Mouse (Mus musculus): ENCODE measurements at regions not wholly inside any gene's neighbourhood (a gene's known extent, or its start where the extent isn't known, plus 50 kb on each side); places are given as distances from the start of the nearest gene placed in this dataset.
A peak's percentile ranks its signal among the peaks of the same experiment; 100 is the strongest.

DNA sequence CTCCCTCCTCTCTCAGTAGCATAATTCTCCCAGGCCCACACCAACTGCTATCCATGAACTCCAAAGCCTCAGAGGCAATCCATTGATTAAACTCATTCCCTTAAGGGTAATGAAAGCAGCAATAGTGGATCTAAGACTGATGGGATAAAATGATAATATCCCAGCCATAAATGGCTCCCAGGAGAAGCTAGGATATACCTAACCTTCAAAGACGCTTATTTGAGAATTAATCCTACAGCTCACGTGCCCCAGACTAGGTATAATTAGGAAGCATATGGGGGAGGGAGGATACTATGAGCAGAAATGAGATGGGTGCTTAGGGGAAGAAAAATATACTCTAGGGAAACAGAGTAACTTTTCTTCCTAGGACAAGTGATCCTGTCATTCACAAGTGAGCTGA, 52.8 kb upstream of the Rnf32 start:
- DNase-seq (ENCODE audit: low spot score, missing footprints) (no peak), ATAC-seq (ENCODE audit: low FRiP score) (no peak)
- H3K4me1 ChIP-seq (ENCODE audit: control insufficient read depth, insufficient read depth, low read length), result no peaks in the 10 kb centered on the region
- H3K27ac ChIP-seq (ENCODE audit: low read depth, low read length), result no peak overlapping the region
- H3K36me3 ChIP-seq (ENCODE audit: control insufficient read depth, insufficient read depth, low read length), result no peaks in the 10 kb centered on the region
- H3K9ac ChIP-seq (ENCODE audit: low read length), result no peak overlapping the region
- WGBS, result 71% methylated on average over 2 of the region's 2 CpGs
- H3K27me3 ChIP-seq (ENCODE audit: control insufficient read depth, insufficient read depth, low read length), result no peaks in the 10 kb centered on the region
- H3K4me2 ChIP-seq, result no peak overlapping the region
- H3K9me3 ChIP-seq (ENCODE audit: control insufficient read depth, low read length), result no peaks in the 10 kb centered on the region
- H3K4me3 ChIP-seq (ENCODE audit: low read depth, low read length), result no peak overlapping the region

- 95% methylated on average over 13 of the region's 13 CpGs for WGBS
- Histone ChIP-seq H3K27me3 (ENCODE audit: control insufficient read depth, insufficient read depth, low read length) (no peaks in the 10 kb centered on the region), H3K4me1 (ENCODE audit: control insufficient read depth, insufficient read depth, low read length) (no peaks in the 10 kb centered on the region), H3K27ac (ENCODE audit: low read depth, low read length) (no peak overlapping the region), H3K9ac (ENCODE audit: low read length) (no peak overlapping the region), H3K9me3 (ENCODE audit: control insufficient read depth, low read length) (no peaks in the 10 kb centered on the region), H3K4me2 (no peak overlapping the region), H3K4me3 (ENCODE audit: low read depth, low read length) (no peak overlapping the region), H3K36me3 (ENCODE audit: control insufficient read depth, insufficient read depth, low read length) (no peaks in the 10 kb centered on the region)
- no peak for DNase-seq (ENCODE audit: low spot score, missing footprints)
- no peak for ATAC-seq (ENCODE audit: low FRiP score)
Measured at GRCm38 (mm10) chr5:29142502-29142901, 53.3 kb upstream of the Rnf32 start.

GRCm38 (mm10) chr5:29137481-29137880, 58.3 kb upstream of the Rnf32 start:
- H3K9me3 ChIP-seq (ENCODE audit: control insufficient read depth, low read length), result no peaks in the 10 kb centered on the region
- no peaks in the 10 kb centered on the region for H3K36me3 ChIP-seq (ENCODE audit: control insufficient read depth, insufficient read depth, low read length)
- DNase-seq (ENCODE audit: low spot score, missing footprints), result no peak
- ATAC-seq (ENCODE audit: low FRiP score), result no peak
- H3K4me1 ChIP-seq (ENCODE audit: control insufficient read depth, insufficient read depth, low read length), result no peaks in the 10 kb centered on the region
- H3K4me2 ChIP-seq, result no peak overlapping the region
- no peaks in the 10 kb centered on the region for H3K27me3 ChIP-seq (ENCODE audit: control insufficient read depth, insufficient read depth, low read length)
- no peak overlapping the region for H3K4me3 ChIP-seq (ENCODE audit: low read depth, low read length)
- WGBS, result 88% methylated on average over 5 of the region's 5 CpGs
- H3K27ac ChIP-seq (ENCODE audit: low read depth, low read length), result no peak overlapping the region
- H3K9ac ChIP-seq (ENCODE audit: low read length), result no peak overlapping the region

DNA sequence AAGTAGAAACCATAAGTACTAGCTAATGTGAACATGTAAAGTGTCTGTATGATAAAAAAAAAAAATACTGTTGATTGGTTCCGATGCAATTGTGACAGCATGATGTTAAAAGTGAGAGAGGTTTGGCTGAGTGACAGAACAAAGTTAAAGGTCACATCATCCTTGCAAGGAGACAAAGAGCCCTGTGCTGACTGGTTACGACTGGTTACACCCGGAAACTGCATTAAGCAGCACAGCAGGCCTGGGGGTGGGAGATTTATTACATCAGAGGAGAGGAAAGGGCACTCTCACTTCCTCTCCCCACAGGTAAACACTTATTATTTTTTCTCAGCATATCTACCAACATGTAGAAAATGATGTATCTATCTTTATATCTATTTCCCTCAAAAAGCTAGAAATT, 63.5 kb upstream of the Rnf32 start:
- no peaks in the 10 kb centered on the region for H3K36me3 ChIP-seq (ENCODE audit: control insufficient read depth, insufficient read depth, low read length)
- ATAC-seq (ENCODE audit: low FRiP score) (no peak), DNase-seq (ENCODE audit: low spot score, missing footprints) (no peak)
- no peak overlapping the region for H3K4me2 ChIP-seq
- no peaks in the 10 kb centered on the region for H3K9me3 ChIP-seq (ENCODE audit: control insufficient read depth, low read length)
- no peaks in the 10 kb centered on the region for H3K4me1 ChIP-seq (ENCODE audit: control insufficient read depth, insufficient read depth, low read length)
- no peak overlapping the region for H3K9ac ChIP-seq (ENCODE audit: low read length)
- no peaks in the 10 kb centered on the region for H3K27me3 ChIP-seq (ENCODE audit: control insufficient read depth, insufficient read depth, low read length)
- H3K27ac ChIP-seq (ENCODE audit: low read depth, low read length), result no peak overlapping the region
- 8% methylated on average over 3 of the region's 3 CpGs for WGBS
- no peak overlapping the region for H3K4me3 ChIP-seq (ENCODE audit: low read depth, low read length)

DNA sequence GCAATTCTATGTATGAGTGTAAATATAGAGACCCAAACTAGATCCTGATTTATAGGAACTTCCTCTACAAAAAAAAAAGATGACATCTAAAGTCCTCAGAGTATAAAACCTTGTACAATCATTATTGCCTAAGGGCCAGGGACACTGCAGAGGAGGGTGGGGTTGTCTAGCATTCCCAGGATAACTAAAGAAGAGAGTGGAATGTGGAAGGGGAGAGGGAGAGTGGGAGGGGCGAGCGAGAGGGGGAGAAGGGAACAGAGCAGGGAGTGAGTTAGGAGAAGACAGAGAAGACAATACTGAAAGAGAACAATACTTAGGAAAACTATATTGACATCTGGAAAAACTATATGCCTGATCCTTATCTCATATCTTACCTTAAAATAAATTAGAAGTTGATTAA, 64.0 kb upstream of the Rnf32 start:
- 7% methylated on average over 2 of the region's 2 CpGs for WGBS
- Histone ChIP-seq H3K4me2 (no peak overlapping the region), H3K4me1 (ENCODE audit: control insufficient read depth, insufficient read depth, low read length) (no peaks in the 10 kb centered on the region), H3K9ac (ENCODE audit: low read length) (no peak overlapping the region), H3K4me3 (ENCODE audit: low read depth, low read length) (no peak overlapping the region), H3K27me3 (ENCODE audit: control insufficient read depth, insufficient read depth, low read length) (no peaks in the 10 kb centered on the region), H3K36me3 (ENCODE audit: control insufficient read depth, insufficient read depth, low read length) (no peaks in the 10 kb centered on the region), H3K9me3 (ENCODE audit: control insufficient read depth, low read length) (no peaks in the 10 kb centered on the region), H3K27ac (ENCODE audit: low read depth, low read length) (no peak overlapping the region)
- peak; percentile 86 for DNase-seq (ENCODE audit: low spot score, missing footprints)
- ATAC-seq (ENCODE audit: low FRiP score), result no peak

DNA sequence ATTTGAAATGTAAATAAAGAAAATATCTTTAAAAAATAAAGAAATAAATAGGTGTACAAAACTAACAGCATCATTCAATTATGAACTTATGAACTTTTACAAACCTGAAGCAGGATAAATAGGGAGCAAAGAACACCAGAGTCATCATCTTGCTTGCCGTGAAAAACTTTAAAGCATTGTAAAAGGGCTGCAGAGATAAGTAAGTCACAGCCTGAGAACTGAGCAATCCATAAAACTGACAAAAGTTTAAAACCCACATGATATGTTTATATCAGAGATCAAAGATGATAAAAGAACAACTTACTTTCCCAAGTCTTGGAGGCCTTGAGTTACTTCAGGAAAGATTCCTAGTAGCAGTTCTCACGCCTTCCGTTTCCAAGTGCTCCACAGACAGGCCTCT, 66.1 kb upstream of the Rnf32 start:
- 97% methylated on average over 3 of the region's 3 CpGs for WGBS
- ATAC-seq (ENCODE audit: low FRiP score), result no peak
- Histone ChIP-seq H3K4me3 (ENCODE audit: low read depth, low read length) (no peak overlapping the region), H3K27me3 (ENCODE audit: control insufficient read depth, insufficient read depth, low read length) (no peaks in the 10 kb centered on the region), H3K27ac (ENCODE audit: low read depth, low read length) (no peak overlapping the region), H3K9ac (ENCODE audit: low read length) (no peak overlapping the region), H3K36me3 (ENCODE audit: control insufficient read depth, insufficient read depth, low read length) (no peaks in the 10 kb centered on the region), H3K4me1 (ENCODE audit: control insufficient read depth, insufficient read depth, low read length) (no peaks in the 10 kb centered on the region), H3K9me3 (ENCODE audit: control insufficient read depth, low read length) (no peaks in the 10 kb centered on the region), H3K4me2 (no peak overlapping the region)
- no peak for DNase-seq (ENCODE audit: low spot score, missing footprints)

- DNase-seq (ENCODE audit: low spot score, missing footprints) (no peak), ATAC-seq (ENCODE audit: low FRiP score) (no peak)
- no peaks in the 10 kb centered on the region for H3K9me3 ChIP-seq (ENCODE audit: control insufficient read depth, low read length)
- H3K27ac ChIP-seq (ENCODE audit: low read depth, low read length), result no peak overlapping the region
- H3K36me3 ChIP-seq (ENCODE audit: control insufficient read depth, insufficient read depth, low read length), result no peaks in the 10 kb centered on the region
- WGBS, result 58% methylated on average over 2 of the region's 2 CpGs
- no peak overlapping the region for H3K4me2 ChIP-seq
- no peak overlapping the region for H3K4me3 ChIP-seq (ENCODE audit: low read depth, low read length)
- no peaks in the 10 kb centered on the region for H3K4me1 ChIP-seq (ENCODE audit: control insufficient read depth, insufficient read depth, low read length)
- no peak overlapping the region for H3K9ac ChIP-seq (ENCODE audit: low read length)
- H3K27me3 ChIP-seq (ENCODE audit: control insufficient read depth, insufficient read depth, low read length), result no peaks in the 10 kb centered on the region
Measured at GRCm38 (mm10) chr5:29116942-29117341, 78.8 kb upstream of the Rnf32 start.

GRCm38 (mm10) chr5:29112531-29112930, 83.3 kb upstream of the Rnf32 start:
- ATAC-seq (ENCODE audit: low FRiP score), result no peak
- Histone ChIP-seq H3K4me2 (no peak overlapping the region), H3K27me3 (ENCODE audit: control insufficient read depth, insufficient read depth, low read length) (no peaks in the 10 kb centered on the region), H3K9me3 (ENCODE audit: control insufficient read depth, low read length) (no peaks in the 10 kb centered on the region), H3K9ac (ENCODE audit: low read length) (no peak overlapping the region), H3K4me3 (ENCODE audit: low read depth, low read length) (no peak overlapping the region), H3K36me3 (ENCODE audit: control insufficient read depth, insufficient read depth, low read length) (no peaks in the 10 kb centered on the region), H3K27ac (ENCODE audit: low read depth, low read length) (no peak overlapping the region), H3K4me1 (ENCODE audit: control insufficient read depth, insufficient read depth, low read length) (no peaks in the 10 kb centered on the region)
- no peak for DNase-seq (ENCODE audit: low spot score, missing footprints)

- no peak for DNase-seq (ENCODE audit: low spot score, missing footprints)
- Histone ChIP-seq H3K4me3 (ENCODE audit: low read depth, low read length) (no peak overlapping the region), H3K4me1 (ENCODE audit: control insufficient read depth, insufficient read depth, low read length) (no peaks in the 10 kb centered on the region), H3K27me3 (ENCODE audit: control insufficient read depth, insufficient read depth, low read length) (no peaks in the 10 kb centered on the region), H3K27ac (ENCODE audit: low read depth, low read length) (no peak overlapping the region), H3K9ac (ENCODE audit: low read length) (no peak overlapping the region), H3K36me3 (ENCODE audit: control insufficient read depth, insufficient read depth, low read length) (no peaks in the 10 kb centered on the region), H3K9me3 (ENCODE audit: control insufficient read depth, low read length) (no peaks in the 10 kb centered on the region), H3K4me2 (no peak overlapping the region)
- no peak for ATAC-seq (ENCODE audit: low FRiP score)
Measured at GRCm38 (mm10) chr5:29107276-29107675, 88.5 kb upstream of the Rnf32 start.

GRCm38 (mm10) chr5:29083288-29083687, 112.5 kb upstream of the Rnf32 start:
- no peak for DNase-seq (ENCODE audit: low spot score, missing footprints)
- no peak for ATAC-seq (ENCODE audit: low FRiP score)

More at GRCm38 (mm10) chr5:29083288-29083687, 112.5 kb upstream of the Rnf32 start:
- 87% methylated on average over 1 of the region's 1 CpGs for WGBS
- no peaks in the 10 kb centered on the region for H3K27me3 ChIP-seq (ENCODE audit: control insufficient read depth, insufficient read depth, low read length)
- H3K36me3 ChIP-seq (ENCODE audit: control insufficient read depth, insufficient read depth, low read length), result no peaks in the 10 kb centered on the region
- H3K27ac ChIP-seq (ENCODE audit: low read depth, low read length), result no peak overlapping the region
- no peaks in the 10 kb centered on the region for H3K4me1 ChIP-seq (ENCODE audit: control insufficient read depth, insufficient read depth, low read length)
- H3K9me3 ChIP-seq (ENCODE audit: control insufficient read depth, low read length), result no peaks in the 10 kb centered on the region
- no peak overlapping the region for H3K4me2 ChIP-seq
- no peak overlapping the region for H3K4me3 ChIP-seq (ENCODE audit: low read depth, low read length)
- no peak overlapping the region for H3K9ac ChIP-seq (ENCODE audit: low read length)

Measured in midbrain, embryonic 11.5 days (tissue).